Comparison of ENCODE assay signal across 1 mouse cellular context in the genomic region with DNA sequence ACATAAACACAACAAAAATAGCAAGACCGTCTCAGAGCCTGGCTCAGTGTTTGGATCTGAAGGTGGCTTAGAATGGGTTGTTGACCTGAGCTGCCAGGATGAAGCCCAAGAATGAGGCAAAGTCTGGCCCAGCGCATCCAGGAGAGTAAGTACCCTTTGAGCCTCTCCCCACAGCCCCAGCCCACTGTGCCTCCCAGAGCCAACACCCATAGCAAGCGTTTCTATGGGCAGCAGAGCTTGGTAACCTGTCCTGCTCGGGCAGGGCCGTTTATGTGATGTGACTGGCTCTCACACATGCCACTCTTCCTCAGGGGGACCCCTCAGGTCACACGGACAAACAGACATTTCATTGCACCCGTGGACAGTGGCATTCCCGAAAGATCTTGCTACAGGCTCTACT.
TF ChIP-seq lines count a peak whose summit lies in the region.

No protein-coding gene starts in this region.

TF ChIP-seq in myocyte, 11 proteins besides CTCF, POLR2A, EP300 and RAD21 (continued from another document):
- TF ChIP-seq POLR2AphosphoS2 (IDR thresholded peaks at IDR 0.05; ENCODE audit: insufficient read length, low read depth) = no peak
- TF ChIP-seq E2F4 (IDR thresholded peaks at IDR 0.05; ENCODE audit: insufficient read depth) = no peak
- TF ChIP-seq TCF12 (IDR thresholded peaks at IDR 0.05; ENCODE audit: insufficient read depth, poor library complexity, severe bottlenecking) = no peak
- TF ChIP-seq MYOG (IDR thresholded peaks at IDR 0.05; ENCODE audit: control insufficient read depth in 1 of 3, insufficient read depth in 1 of 3, insufficient read length in 2 of 3, low read depth in 2 of 3) = no peak
- no peak for TF ChIP-seq SRF (IDR thresholded peaks at IDR 0.05; ENCODE audit: control insufficient read depth, insufficient read length, low read depth)
- TF ChIP-seq CEBPB (IDR thresholded peaks at IDR 0.05; ENCODE audit: insufficient read depth, poor library complexity, severe bottlenecking) = no peak
TF ChIP-seq in myocyte: peak in this region for 0.
